Mouse (Mus musculus) heart, embryonic 12.5 days (tissue): ENCODE results near the gene Ccdc61. TPM values are rescaled to one million over a fixed set of nuclear protein-coding genes. Genes with fewer than 3 reads are reported as not detected.

Experiments
- ATAC-seq: fragments of 200-750 bp; cut with Nextera tagmentation; 2 replicates; pipeline ENCODE4 v1.8.0; 2017; ENCODE audit warnings: moderate TSS enrichment, moderate library complexity; ENCODE audit not compliant: insufficient number of reproducible peaks, low FRiP score
- H3K27ac ChIP-seq: fragments of 300-500 bp; sonication (generic); 2 replicates; pipeline ENCODE4 v1.5.1; 2016; ENCODE audit warnings: mild to moderate bottlenecking, moderate library complexity; ENCODE audit not compliant: poor library complexity, severe bottlenecking
- H3K27me3 ChIP-seq: fragments of 300-500 bp; sonication (generic); replicated peaks from 2 replicates; pipeline ENCODE4 v1.6.1; 2016; ENCODE audit warnings: mild to moderate bottlenecking, moderate library complexity
- H3K36me3 ChIP-seq: fragments of 300-500 bp; sonication (generic); 2 replicates; pipeline ENCODE4 v1.6.1; 2016; ENCODE audit warnings: mild to moderate bottlenecking, moderate library complexity
- H3K4me1 ChIP-seq: fragments of 300-500 bp; sonication (generic); replicated peaks from 2 replicates; pipeline ENCODE4 v1.6.1; 2016; ENCODE audit warnings: mild to moderate bottlenecking
- H3K4me2 ChIP-seq: fragments of 300-500 bp; sonication (generic); 2 replicates; pipeline ENCODE4 v1.6.1; 2016; ENCODE audit warnings: mild to moderate bottlenecking, moderate library complexity
- H3K4me3 ChIP-seq: fragments of 300-500 bp; sonication (generic); 2 replicates; pipeline ENCODE4 v1.5.1; 2016; ENCODE audit warnings: mild to moderate bottlenecking
- H3K9ac ChIP-seq: fragments of 300-500 bp; sonication (generic); 2 replicates; pipeline ENCODE4 v1.6.1; 2016; ENCODE audit warnings: mild to moderate bottlenecking, moderate library complexity
- H3K9me3 ChIP-seq: fragments of 300-500 bp; sonication (generic); replicated peaks from 2 replicates; pipeline ENCODE4 v1.6.1; 2016; ENCODE audit warnings: mild to moderate bottlenecking, moderate library complexity
- WGBS: fragments of 180-500 bp; shearing (Covaris S2); methylation state at CpG from one replicate; pipeline ENCODE4 v1.1.7; 2016; 5-methylcytosine and 5-hydroxymethylcytosine counted together
- polyA plus RNA-seq: library from polyadenylated mRNA; unstranded; fragments of >200 nt; fragmentation: Nextera tagmentation; extraction: Ambion mirVana; gene quantifications from 2 replicates; pipeline ENCODE4 v1.2.1, GENCODE M21; 2016

The Ccdc61 gene
- polyA plus RNA-seq, 1 experiment from 2014 or later = 24.0 TPM

DNA sequence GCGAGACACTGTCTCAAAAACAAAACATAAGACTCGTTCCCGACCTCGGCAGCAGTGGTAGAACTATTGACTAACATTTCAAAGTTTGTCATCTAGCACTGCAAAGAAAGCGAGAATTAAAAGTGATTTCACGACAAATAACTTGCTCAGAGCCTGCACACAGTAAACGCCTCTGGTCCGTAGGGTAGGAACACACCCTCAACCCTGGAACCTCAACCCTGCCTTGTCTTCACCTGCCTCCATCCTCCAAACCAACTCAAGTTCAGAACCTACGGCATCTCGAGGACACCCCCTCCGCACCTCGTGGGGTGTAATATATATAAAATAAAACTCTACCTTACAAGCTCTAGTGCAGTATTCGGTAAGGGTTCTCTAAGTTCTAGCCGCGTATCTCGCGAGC is 418 bp downstream of the Ccdc61 start:
- 8% methylated on average over 17 of the region's 17 CpGs for WGBS
- Histone ChIP-seq H3K9ac (peak overlapping the region; percentile 82), H3K27ac (no peak overlapping the region), H3K27me3 (no peaks in the 10 kb centered on the region), H3K9me3 (0 out of 2 replicates have a peak, but pooled peaks cover 4% of the 10 kb centered on the region), H3K4me2 (peak overlapping the region; percentile 70), H3K36me3 (0 out of 2 replicates have a peak, but pooled peaks cover 5% of the 10 kb centered on the region), H3K4me1 (peaks cover 13% of the 10 kb centered on the region), H3K4me3 (peak overlapping the region; percentile 82)
- ATAC-seq = peak; percentile 19; the same call in 1 of the 2 replicates

DNA sequence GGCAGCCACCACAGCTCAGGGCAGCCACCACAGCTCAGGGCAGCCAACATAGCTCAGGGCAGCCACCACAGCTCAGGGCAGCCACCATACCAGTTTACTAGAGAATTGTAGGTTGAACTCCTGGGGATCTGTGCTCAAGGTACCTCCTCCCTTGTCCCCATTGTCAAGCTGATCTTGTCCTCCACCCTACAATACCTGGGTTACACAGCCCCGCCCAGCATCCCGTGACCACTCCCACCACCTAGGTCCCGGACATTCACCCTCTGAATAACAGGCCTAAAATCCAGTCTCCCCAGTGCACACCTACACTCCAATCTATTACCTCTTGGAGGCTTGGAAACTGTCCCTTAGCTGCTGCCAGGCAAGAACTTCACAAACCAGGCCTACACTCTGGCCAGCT is 5.2 kb downstream of the Ccdc61 start:
- H3K27ac ChIP-seq = no peak overlapping the region
- no peaks in the 10 kb centered on the region for H3K9me3 ChIP-seq
- ATAC-seq = no peak
- peaks cover 37% of the 10 kb centered on the region for H3K36me3 ChIP-seq
- H3K4me1 ChIP-seq = peaks cover 8% of the 10 kb centered on the region
- WGBS = 72% methylated on average over 3 of the region's 3 CpGs
- H3K9ac ChIP-seq = no peak overlapping the region
- no peaks in the 10 kb centered on the region for H3K27me3 ChIP-seq
- H3K4me3 ChIP-seq = no peak overlapping the region
- no peak overlapping the region for H3K4me2 ChIP-seq

DNA sequence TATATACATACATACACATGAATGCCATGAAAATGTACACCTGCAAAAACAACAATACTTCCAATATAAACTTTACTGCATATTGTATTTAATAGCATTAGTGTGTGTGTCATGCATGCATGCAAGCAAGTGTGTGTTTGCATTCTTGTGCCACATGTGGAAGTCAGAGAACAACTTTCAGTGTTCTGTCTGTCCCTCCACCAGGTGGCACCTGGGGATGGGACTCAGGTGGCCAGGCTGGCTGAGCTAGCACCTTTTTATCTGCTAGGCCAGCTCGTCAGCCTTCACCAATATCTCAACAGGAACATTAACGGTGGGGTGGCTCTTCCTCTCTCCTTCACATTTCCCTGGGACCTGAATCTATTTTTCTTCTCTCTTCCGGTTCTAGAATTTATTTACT is 7.7 kb downstream of the Ccdc61 start:
- Histone ChIP-seq H3K4me1 (no peaks in the 10 kb centered on the region), H3K9me3 (no peaks in the 10 kb centered on the region), H3K27me3 (no peaks in the 10 kb centered on the region), H3K4me2 (no peak overlapping the region), H3K4me3 (no peak overlapping the region), H3K36me3 (peaks cover 57% of the 10 kb centered on the region), H3K9ac (no peak overlapping the region), H3K27ac (no peak overlapping the region)
- 58% methylated on average over 3 of the region's 3 CpGs for WGBS
- no peak for ATAC-seq

DNA sequence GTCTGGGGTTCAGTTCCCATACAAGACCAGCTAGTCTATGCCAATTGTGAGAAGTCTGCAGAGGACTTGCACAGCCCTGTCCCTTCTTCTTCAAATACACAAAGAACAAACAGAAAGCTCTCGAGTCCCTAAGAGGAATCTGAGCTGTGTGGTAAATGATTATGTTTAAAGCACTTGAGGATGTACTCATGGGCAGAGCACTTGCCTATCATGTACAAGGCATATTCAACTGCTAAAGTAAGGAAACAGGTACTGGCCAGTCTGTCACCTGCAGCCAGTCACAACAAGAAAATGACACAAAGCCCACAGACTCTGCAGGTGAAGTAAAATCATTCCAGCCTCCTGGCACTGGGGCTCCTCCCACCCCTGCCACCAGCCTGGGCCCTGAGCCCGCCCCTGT is 9.7 kb downstream of the Ccdc61 start:
- H3K27ac ChIP-seq = no peak overlapping the region
- 82% methylated on average over 2 of the region's 2 CpGs for WGBS

DNA sequence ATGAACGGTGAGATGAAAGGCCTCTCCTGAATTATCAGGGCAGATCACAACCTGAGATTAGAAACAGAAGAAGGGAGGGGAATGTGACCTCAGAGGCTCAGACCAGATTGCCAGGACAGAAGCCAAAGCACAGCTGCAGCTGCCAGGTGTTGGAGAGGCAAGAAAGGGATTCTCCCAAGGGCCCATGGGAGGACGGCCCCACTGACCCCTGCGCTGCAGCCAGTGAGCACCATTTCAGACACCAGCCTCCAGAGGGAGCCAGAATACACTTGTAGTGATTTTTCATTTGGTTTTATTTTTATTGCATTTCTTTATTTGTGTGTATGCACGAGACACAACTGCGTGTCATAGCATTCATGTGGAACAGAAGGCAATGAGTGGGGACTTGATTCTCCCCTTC is 13.7 kb downstream of the Ccdc61 start:
- Histone ChIP-seq H3K36me3 (peaks cover 36% of the 10 kb centered on the region), H3K9me3 (no peaks in the 10 kb centered on the region), H3K9ac (no peak overlapping the region), H3K4me1 (peaks cover 21% of the 10 kb centered on the region), H3K27me3 (peaks cover 28% of the 10 kb centered on the region), H3K4me2 (no peak overlapping the region), H3K27ac (no peak overlapping the region), H3K4me3 (no peak overlapping the region)
- WGBS = 51% methylated on average over 5 of the region's 5 CpGs
- ATAC-seq = no peak

More for the DNA sequence above, 9.7 kb downstream of the Ccdc61 start:
- Histone ChIP-seq H3K4me1 (no peaks in the 10 kb centered on the region), H3K9ac (no peak overlapping the region), H3K4me2 (no peak overlapping the region), H3K36me3 (peaks cover 53% of the 10 kb centered on the region), H3K9me3 (no peaks in the 10 kb centered on the region), H3K27me3 (no peaks in the 10 kb centered on the region), H3K4me3 (no peak overlapping the region)
- no peak for ATAC-seq

DNA sequence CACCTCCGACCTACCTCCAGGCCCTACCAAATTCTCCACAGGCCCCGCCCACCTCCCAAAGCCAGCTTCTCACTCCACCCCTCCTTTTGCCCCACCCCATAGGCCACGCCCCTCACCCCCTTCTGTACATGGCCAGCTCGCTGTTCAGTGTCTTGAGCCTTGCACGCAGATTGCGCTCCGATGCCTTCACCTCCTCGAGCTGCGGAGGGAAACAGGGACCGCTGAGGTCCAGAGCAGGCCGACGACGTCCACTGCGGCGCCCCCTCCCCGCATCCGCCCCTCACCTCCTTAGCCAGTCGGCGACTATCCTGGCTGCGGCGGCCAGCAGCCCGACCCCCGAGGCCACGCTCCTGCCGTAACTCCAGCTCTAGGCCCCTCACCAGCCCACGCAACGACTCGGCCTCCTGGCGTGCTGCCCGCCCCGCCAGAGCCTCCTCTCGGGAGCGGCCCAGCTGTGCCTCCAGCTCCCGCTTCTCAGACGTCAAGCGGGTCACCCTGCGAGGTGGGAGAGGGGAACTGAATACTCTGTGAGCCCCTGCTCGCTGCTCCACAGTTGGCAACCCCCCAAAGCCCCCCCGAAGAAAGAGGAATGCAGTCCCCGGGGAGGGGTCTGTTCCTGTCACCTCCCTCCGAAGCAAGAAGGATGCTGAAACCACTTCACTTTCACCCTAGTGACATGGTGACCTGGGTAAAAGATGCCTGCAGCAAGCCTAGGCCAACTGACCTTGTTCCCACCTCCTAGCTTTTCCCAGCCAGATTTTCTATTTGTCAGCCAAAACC is 16.4 kb downstream of the Ccdc61 start:
- Histone ChIP-seq H3K4me2 (peak overlapping the region; percentile 92), H3K4me1 (peaks cover 21% of the 10 kb centered on the region), H3K4me3 (peak overlapping the region; percentile 49), H3K9me3 (no peaks in the 10 kb centered on the region), H3K9ac (peak overlapping the region; percentile 74), H3K27ac (no peak overlapping the region), H3K27me3 (peaks cover 28% of the 10 kb centered on the region), H3K36me3 (peaks cover 9% of the 10 kb centered on the region; the same call in 1 of the 2 replicates)
- peak; percentile 56; the same call in 1 of the 2 replicates for ATAC-seq
- WGBS = under 1% methylated on average over 40 of the region's 41 CpGs

DNA sequence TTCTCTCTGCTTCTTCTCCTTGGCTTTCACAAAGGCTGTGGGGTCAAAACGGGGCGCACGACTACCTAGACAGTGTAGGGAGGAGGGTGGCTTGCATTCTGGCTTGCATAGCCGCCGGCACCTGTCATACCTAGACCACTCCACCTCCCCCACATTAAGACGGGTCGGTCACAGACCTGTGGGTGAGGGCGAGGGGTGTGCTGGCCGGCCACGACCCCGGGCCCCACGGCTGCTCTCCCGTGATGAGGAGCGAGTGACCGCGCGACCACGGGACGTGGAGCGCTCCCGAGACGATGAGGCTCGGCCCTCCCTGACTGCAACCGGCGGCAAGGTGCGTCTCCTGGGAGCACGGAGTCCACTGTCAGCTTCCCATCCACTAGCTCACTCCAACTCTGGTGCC is 17.2 kb downstream of the Ccdc61 start:
- 28% methylated on average over 27 of the region's 27 CpGs for WGBS
- ATAC-seq = no peak; the same call in 1 of the 2 replicates
- Histone ChIP-seq H3K9ac (0 out of 2 replicates have a peak overlapping the region, but pooled peaks have one; percentile 69), H3K4me3 (no peak overlapping the region), H3K27me3 (peaks cover 28% of the 10 kb centered on the region), H3K27ac (no peak overlapping the region), H3K9me3 (no peaks in the 10 kb centered on the region), H3K4me2 (peak overlapping the region; percentile 94), H3K4me1 (peaks cover 21% of the 10 kb centered on the region), H3K36me3 (peaks cover 5% of the 10 kb centered on the region; the same call in 1 of the 2 replicates)

DNA sequence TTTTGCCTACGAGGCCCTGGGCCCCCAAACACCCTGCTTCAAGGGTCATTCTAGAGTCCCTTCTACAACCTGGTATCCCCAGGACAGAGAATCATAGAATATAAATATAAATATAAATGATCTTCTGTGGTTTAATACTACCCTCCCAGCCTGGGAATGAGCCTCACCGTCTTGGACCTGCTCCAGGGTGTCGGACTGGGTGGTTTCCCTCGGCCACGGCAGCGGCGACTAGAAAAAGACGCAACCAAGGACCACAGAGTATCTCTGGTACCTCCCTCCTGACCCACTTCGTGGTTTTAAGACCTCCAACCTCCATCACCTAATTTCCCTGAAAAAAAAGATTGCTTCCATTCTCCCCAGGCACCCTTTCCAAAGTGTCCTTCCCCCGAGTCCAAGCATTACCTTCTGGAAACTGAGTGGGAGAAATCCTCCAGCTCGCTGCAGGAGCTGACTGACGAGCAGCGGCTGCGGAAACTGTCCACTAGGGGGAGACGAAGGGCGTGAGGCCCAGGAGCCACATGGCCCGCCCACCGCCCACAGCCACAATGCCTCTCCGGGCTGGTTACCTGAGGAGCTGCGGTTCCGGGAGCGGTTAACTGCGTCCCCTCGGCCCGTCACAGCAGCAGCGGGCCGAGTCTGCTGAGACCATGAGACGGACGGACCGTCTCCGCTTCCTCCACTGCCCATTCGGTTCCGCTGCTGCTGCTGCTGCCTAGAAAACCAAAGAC is 18.2 kb downstream of the Ccdc61 start:
- peaks cover 21% of the 10 kb centered on the region for H3K4me1 ChIP-seq
- H3K27me3 ChIP-seq = peaks cover 28% of the 10 kb centered on the region
- 18% methylated on average over 33 of the region's 33 CpGs for WGBS
- peak overlapping the region; percentile 69 for H3K9ac ChIP-seq
- no peak overlapping the region for H3K27ac ChIP-seq
- peak; percentile 67; the same call in 1 of the 2 replicates for ATAC-seq
- peak overlapping the region; percentile 94 for H3K4me2 ChIP-seq
- H3K9me3 ChIP-seq = no peaks in the 10 kb centered on the region
- H3K36me3 ChIP-seq = 0 out of 2 replicates have a peak, but pooled peaks cover under 1% of the 10 kb centered on the region
- peak overlapping the region; percentile 48 for H3K4me3 ChIP-seq

DNA sequence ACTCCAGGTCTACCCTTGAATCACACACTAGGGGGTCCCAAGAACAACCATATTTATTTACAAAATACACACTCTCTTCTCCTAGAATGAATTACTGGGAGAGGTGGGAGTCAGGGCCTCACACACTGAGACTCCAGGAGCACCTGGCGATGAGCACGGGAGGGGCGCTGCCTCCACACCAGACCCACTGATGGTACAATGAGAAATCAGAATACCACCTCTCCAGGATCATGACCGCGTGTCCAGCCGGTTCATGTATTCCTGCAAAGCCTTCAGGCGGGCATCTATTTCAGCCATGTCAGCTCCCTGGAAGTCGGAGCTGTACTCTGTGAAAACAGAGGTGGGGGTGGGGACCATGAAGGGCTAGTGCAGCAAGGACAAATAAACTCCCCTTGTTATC is 19.4 kb downstream of the Ccdc61 start:
- Histone ChIP-seq H3K4me3 (no peak overlapping the region), H3K4me2 (no peak overlapping the region), H3K4me1 (peaks cover 21% of the 10 kb centered on the region), H3K36me3 (0 out of 2 replicates have a peak, but pooled peaks cover 5% of the 10 kb centered on the region), H3K27me3 (peaks cover 28% of the 10 kb centered on the region), H3K9ac (no peak overlapping the region), H3K9me3 (no peaks in the 10 kb centered on the region), H3K27ac (no peak overlapping the region)
- 94% methylated on average over 8 of the region's 8 CpGs for WGBS
- no peak for ATAC-seq

DNA sequence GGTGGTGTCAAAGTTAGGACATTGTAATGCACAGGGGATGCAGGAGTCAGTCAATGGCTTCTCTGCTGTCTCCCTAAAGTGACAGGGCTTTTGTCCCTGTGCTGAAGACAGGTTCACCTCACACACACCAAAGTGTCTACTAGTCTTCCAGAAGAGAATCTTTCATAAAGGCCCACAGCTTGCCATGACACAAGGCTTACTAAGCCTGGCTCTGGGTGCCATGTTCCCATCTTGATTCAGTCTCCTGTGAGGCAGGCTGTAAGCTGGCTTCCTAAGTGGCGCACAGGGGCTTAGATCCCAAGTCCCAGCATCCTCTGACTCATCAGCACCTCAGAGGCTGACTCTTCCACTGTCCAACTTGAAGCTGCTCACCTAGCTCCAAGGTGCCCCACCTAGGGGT is 23.3 kb downstream of the Ccdc61 start:
- ATAC-seq = no peak
- Histone ChIP-seq H3K27ac (no peak overlapping the region), H3K27me3 (no peaks in the 10 kb centered on the region), H3K9ac (no peak overlapping the region), H3K4me1 (no peaks in the 10 kb centered on the region), H3K9me3 (no peaks in the 10 kb centered on the region), H3K36me3 (0 out of 2 replicates have a peak, but pooled peaks cover 5% of the 10 kb centered on the region), H3K4me2 (no peak overlapping the region), H3K4me3 (no peak overlapping the region)
- 79% methylated on average over 1 of the region's 1 CpGs for WGBS

DNA sequence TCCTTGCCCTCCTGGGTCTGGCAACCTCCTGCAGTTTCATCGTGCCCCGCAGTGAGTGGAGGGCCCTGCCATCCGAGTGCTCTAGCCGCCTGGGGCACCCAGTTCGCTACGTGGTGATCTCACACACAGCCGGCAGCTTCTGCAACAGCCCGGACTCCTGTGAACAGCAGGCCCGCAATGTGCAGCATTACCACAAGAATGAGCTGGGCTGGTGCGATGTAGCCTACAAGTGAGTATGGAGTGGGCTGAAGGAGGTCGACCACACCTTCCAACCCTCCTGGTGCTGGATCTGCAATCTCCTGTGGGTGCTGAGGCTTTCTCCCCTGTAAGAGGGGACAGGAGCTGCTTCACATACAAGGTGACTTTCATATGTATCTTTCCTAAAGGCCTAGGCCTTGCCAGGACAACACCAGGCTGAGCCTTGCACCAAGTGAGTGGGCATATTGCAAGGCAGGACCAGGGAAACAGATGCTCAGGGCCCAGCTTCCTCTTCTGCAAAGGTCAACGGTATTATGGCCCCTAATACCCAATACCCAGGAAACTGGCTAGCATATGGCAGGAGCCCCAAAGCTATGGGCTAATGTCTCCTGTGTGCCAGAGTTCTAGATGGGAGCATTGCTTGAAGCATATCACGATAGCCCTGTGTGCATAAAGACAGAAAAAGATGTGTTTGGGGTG is 25.3 kb downstream of the Ccdc61 start:
- Histone ChIP-seq H3K9me3 (no peaks in the 10 kb centered on the region), H3K36me3 (0 out of 2 replicates have a peak, but pooled peaks cover 5% of the 10 kb centered on the region), H3K4me2 (no peak overlapping the region), H3K27ac (no peak overlapping the region), H3K4me1 (no peaks in the 10 kb centered on the region), H3K9ac (no peak overlapping the region), H3K4me3 (no peak overlapping the region), H3K27me3 (no peaks in the 10 kb centered on the region)
- no peak for ATAC-seq
- 49% methylated on average over 13 of the region's 13 CpGs for WGBS
